Mouse (Mus musculus) hindbrain, embryonic 12.5 days (tissue): ENCODE measurements around the gene Klf4. TPM values are rescaled to one million over a fixed set of nuclear protein-coding genes. Genes with fewer than 3 reads are reported as not detected.

ENCODE experiments used
- ATAC-seq: fragments of 200-750 bp; cut with Nextera tagmentation; 2 replicates; pipeline ENCODE4 v1.8.0; 2017; ENCODE audit warnings: moderate TSS enrichment; ENCODE audit not compliant: low FRiP score
- H3K27ac ChIP-seq: fragments of 300-500 bp; sonication (generic); 2 replicates; pipeline ENCODE4 v1.5.1; 2016; ENCODE audit warnings: mild to moderate bottlenecking
- H3K27me3 ChIP-seq: fragments of 300-500 bp; sonication (generic); 2 replicates; pipeline ENCODE4 v1.6.1; 2016; ENCODE audit warnings: mild to moderate bottlenecking
- H3K36me3 ChIP-seq: fragments of 300-500 bp; sonication (generic); 2 replicates; pipeline ENCODE4 v1.6.1; 2016; ENCODE audit warnings: mild to moderate bottlenecking
- H3K4me1 ChIP-seq: fragments of 300-500 bp; sonication (generic); 2 replicates; pipeline ENCODE4 v1.6.1; 2016
- H3K4me2 ChIP-seq: fragments of 300-500 bp; sonication (generic); replicated peaks from 2 replicates; pipeline ENCODE4 v1.6.1; 2016; ENCODE audit warnings: mild to moderate bottlenecking
- H3K4me3 ChIP-seq: fragments of 300-500 bp; sonication (generic); 2 replicates; pipeline ENCODE4 v1.5.1; 2016; ENCODE audit warnings: mild to moderate bottlenecking
- H3K9ac ChIP-seq: fragments of 300-500 bp; sonication (generic); 2 replicates; pipeline ENCODE4 v1.6.1; 2016; ENCODE audit warnings: mild to moderate bottlenecking, moderate library complexity
- H3K9me3 ChIP-seq: fragments of 300-500 bp; sonication (generic); replicated peaks from 2 replicates; pipeline ENCODE4 v1.6.1; 2016; ENCODE audit warnings: mild to moderate bottlenecking
- WGBS: fragments of 180-500 bp; shearing (Covaris S2); methylation state at CpG from one replicate; pipeline ENCODE4 v1.1.7; 2016; 5-methylcytosine and 5-hydroxymethylcytosine counted together
- polyA plus RNA-seq: library from polyadenylated mRNA; unstranded; fragments of >200 nt; fragmentation: Nextera tagmentation; extraction: Ambion mirVana; gene quantifications from 2 replicates; pipeline ENCODE4 v1.2.1, GENCODE M21; 2016

Gene Klf4
- polyA plus RNA-seq, 1 experiment from 2014 or later, result 4.8 TPM

DNA sequence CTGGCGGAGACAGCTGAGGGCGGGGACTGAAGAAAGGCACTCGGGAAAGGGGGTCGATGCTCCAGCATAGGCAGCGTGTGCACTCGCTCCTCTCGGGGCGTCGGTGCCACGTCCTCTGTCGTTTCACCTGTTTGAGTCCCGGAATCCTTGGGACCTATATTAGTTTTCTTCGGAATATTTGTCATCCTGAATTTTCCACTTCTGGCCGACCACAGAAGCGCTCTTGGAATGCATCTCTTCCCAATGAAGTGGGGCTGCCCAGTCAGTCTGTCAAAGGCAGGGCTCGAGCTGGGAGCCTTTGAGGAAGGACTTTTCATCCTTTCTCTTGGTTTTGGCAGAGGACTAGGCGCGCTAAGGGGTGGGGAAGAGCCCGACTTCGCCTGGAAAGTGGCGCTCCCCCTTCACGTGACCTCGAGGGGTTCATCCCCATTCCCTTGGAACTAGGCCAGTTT is 1.6 kb upstream of the Klf4 start:
- no peak overlapping the region for H3K27ac ChIP-seq
- no peak for ATAC-seq
- no peaks in the 10 kb centered on the region for H3K9me3 ChIP-seq
- peaks cover 49% of the 10 kb centered on the region for H3K27me3 ChIP-seq
- WGBS, result 3% methylated on average over 23 of the region's 23 CpGs
- H3K36me3 ChIP-seq, result no peaks in the 10 kb centered on the region
- peaks cover 32% of the 10 kb centered on the region for H3K4me1 ChIP-seq
- peak overlapping the region; percentile 41; the same call in 1 of the 2 replicates for H3K9ac ChIP-seq
- peak overlapping the region; percentile 94 for H3K4me2 ChIP-seq
- H3K4me3 ChIP-seq, result peak overlapping the region; percentile 59

DNA sequence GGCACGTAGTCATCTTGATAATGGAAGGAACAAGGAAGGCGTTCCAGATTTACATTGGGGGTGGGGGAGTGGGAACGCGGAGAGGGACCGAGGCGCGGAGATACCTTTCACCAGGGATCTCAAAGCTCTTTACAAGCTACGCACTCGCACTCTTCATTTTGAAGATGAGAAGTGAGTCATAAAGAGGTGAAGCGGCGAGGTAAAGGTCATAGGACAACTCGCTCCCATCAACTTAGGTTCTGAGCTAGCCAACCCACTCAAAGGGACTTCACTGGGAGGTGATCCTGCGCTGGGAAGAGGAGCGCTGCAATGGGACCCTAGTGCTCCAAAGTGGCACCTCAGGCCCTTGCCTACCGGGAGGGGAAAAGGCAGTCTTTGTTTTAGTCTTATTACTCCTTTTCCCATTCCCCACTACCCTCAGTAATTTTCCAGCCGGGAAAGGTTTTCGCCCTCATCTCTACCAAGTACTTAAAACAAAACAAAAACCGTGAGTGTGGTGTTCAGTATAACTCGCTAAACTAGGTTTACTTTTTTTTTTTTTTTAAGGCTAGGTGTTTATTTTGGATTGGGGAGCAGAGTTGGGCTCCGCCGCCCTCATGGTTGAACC is 1.0 kb upstream of the Klf4 start:
- ATAC-seq, result peak; percentile 8; the same call in 1 of the 2 replicates
- 1% methylated on average over 21 of the region's 21 CpGs for WGBS
- H3K27ac ChIP-seq, result peak overlapping the region; percentile 81

DNA sequence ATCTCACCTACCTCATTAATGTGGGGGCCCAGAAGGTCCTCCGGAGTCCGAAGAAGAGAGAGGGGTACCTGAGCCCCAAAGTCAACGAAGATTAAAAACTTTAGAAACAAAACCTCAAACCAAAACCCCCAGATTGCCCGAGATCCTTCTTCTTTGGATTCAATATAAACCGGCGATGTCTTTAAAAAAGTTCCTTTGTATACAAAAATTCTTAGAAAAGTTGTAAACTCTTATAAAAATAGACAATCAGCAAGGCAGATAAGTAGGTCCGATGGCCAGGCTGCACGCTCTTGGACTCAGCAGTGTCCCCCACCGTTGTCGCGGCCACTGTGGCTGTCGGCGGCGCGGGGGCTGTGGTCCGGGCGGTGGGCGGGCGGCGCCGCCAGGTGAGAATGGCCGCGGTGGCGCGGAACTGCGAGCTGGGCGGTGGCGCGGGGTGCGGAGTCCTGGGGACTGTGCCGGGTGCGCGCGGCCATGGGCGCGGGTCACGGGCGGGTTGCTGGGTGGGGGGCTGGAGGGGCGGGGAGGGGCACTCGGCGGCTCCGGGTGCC is 335 bp downstream of the Klf4 start:
- no peaks in the 10 kb centered on the region for H3K36me3 ChIP-seq
- peak overlapping the region; percentile 94 for H3K4me2 ChIP-seq
- H3K4me3 ChIP-seq, result peak overlapping the region; percentile 59
- H3K9ac ChIP-seq, result peak overlapping the region; percentile 79
- 0 out of 2 replicates have a peak overlapping the region, but pooled peaks have one; percentile 40 for H3K27ac ChIP-seq
- ATAC-seq, result peak; percentile 57
- peaks cover 32% of the 10 kb centered on the region for H3K4me1 ChIP-seq
- 2% methylated on average over 16 of the region's 42 CpGs for WGBS
- no peaks in the 10 kb centered on the region for H3K9me3 ChIP-seq
- H3K27me3 ChIP-seq, result peaks cover 49% of the 10 kb centered on the region

More for the DNA sequence above, 1.0 kb upstream of the Klf4 start:
- Histone ChIP-seq H3K9me3 (no peaks in the 10 kb centered on the region), H3K4me2 (peak overlapping the region; percentile 94), H3K9ac (peak overlapping the region; percentile 79), H3K4me3 (peak overlapping the region; percentile 59), H3K4me1 (peaks cover 32% of the 10 kb centered on the region), H3K36me3 (no peaks in the 10 kb centered on the region), H3K27me3 (peaks cover 49% of the 10 kb centered on the region)

DNA sequence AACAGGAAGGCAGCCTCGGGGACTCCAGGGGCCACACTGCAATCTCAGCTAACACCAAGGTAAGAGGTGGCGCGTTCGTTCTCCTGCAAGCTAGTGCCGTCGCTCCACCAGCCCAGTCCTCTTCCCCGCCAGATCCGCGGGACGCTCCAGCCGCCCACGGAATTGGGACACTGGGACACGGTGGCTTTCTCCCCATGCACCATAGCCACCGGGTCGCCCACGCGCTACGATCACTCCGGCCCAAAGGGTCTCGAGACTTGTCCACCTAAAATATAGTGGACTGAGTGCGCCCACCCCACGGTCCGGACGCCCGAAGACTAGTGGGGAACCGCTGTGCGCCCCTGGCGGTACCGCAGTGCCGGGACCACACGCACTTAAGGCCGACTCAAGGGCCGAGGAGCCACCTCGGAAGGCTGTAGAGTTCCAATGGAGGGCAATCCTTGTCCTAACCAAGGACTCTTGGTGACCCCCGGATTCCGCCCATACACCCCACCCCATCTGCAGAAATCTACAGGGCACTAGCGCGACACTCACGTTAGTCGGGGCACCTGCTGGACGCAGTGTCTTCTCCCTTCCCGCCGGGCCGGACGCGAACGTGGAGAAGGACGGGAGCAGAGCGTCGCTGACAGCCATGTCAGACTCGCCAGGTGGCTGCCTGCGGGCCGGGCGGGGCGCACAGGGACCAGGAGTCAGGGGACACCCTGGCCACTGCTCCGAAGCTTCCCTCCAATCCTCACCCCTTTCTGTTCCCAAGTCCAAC is 990 bp downstream of the Klf4 start:
- H3K4me1 ChIP-seq, result peaks cover 32% of the 10 kb centered on the region
- H3K9me3 ChIP-seq, result no peaks in the 10 kb centered on the region
- peak overlapping the region; percentile 79 for H3K9ac ChIP-seq
- peak overlapping the region; percentile 59 for H3K4me3 ChIP-seq
- peak overlapping the region; percentile 94 for H3K4me2 ChIP-seq
- peaks cover 49% of the 10 kb centered on the region for H3K27me3 ChIP-seq
- no peak for ATAC-seq
- H3K27ac ChIP-seq, result no peak overlapping the region
- no peaks in the 10 kb centered on the region for H3K36me3 ChIP-seq
- 2% methylated on average over 53 of the region's 56 CpGs for WGBS

DNA sequence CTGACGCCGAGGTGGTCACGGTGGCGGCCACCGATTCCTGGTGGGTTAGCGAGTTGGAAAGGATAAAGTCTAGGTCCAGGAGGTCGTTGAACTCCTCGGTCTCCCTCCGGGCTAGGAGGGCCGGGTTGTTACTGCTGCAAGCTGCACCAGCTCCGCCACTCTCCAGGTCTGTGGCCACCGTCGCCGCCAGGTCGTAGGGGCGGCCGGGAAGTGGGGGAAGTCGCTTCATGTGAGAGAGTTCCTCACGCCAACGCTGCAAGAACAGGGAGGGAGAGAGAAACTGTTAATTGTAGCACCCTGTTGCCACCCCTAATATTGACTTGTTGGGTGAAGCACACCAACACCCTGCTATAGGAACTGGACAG is 1.6 kb downstream of the Klf4 start:
- Histone ChIP-seq H3K27me3 (peaks cover 44% of the 10 kb centered on the region), H3K4me2 (peak overlapping the region; percentile 94), H3K27ac (no peak overlapping the region), H3K9ac (peak overlapping the region; percentile 79), H3K9me3 (no peaks in the 10 kb centered on the region), H3K36me3 (no peaks in the 10 kb centered on the region), H3K4me1 (peaks cover 32% of the 10 kb centered on the region), H3K4me3 (peak overlapping the region; percentile 59)
- no peak for ATAC-seq
- 0% methylated on average over 20 of the region's 20 CpGs for WGBS

DNA sequence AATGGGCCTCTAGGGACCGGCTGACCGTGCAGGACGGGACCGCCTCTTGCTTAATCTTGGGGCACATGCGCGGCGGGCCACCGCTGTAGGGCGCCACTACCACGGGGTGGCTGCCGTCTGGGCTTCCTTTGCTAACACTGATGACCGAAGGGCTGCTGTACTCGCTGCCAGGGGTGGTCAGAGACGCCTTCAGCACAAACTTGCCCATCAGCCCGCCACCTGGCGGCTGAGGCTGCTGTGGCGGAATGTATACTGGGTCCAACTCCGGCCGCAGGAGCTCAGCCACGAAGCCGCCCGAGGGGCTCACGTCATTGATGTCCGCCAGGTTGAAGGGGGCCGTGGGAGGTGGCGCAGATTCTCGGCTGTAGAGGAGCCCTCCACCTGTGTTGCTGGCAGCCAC is 2.0 kb downstream of the Klf4 start:
- Histone ChIP-seq H3K4me2 (peak overlapping the region; percentile 94), H3K9ac (peak overlapping the region; percentile 79), H3K27me3 (peaks cover 39% of the 10 kb centered on the region), H3K4me1 (peaks cover 32% of the 10 kb centered on the region), H3K9me3 (no peaks in the 10 kb centered on the region), H3K4me3 (peak overlapping the region; percentile 59), H3K27ac (no peak overlapping the region), H3K36me3 (no peaks in the 10 kb centered on the region)
- 1% methylated on average over 27 of the region's 27 CpGs for WGBS
- ATAC-seq, result peak; percentile 15; the same call in 1 of the 2 replicates

DNA sequence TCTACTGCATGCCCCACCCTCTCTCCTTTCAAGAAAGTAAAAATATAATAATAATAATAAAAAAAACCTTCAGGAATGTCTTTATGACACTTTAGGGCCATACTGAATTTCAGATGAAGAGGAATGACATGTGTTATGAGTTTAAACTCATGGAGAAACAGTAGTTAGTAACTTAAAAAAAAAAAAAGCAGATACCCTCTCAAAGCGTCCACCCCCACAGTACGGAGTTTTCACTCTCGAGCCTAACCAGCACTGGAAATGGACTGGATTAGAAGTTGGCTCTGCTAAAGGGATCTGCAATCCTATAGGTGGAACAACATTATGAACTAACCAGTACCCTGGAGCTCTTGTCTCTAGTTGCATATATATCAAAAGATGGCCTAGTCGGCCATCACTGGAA is 3.9 kb downstream of the Klf4 start:
- Histone ChIP-seq H3K4me2 (no peak overlapping the region), H3K4me3 (no peak overlapping the region), H3K27me3 (peaks cover 30% of the 10 kb centered on the region), H3K27ac (no peak overlapping the region), H3K9ac (no peak overlapping the region), H3K4me1 (peaks cover 26% of the 10 kb centered on the region), H3K9me3 (no peaks in the 10 kb centered on the region), H3K36me3 (no peaks in the 10 kb centered on the region)
- WGBS, result 85% methylated on average over 4 of the region's 4 CpGs
- no peak for ATAC-seq

DNA sequence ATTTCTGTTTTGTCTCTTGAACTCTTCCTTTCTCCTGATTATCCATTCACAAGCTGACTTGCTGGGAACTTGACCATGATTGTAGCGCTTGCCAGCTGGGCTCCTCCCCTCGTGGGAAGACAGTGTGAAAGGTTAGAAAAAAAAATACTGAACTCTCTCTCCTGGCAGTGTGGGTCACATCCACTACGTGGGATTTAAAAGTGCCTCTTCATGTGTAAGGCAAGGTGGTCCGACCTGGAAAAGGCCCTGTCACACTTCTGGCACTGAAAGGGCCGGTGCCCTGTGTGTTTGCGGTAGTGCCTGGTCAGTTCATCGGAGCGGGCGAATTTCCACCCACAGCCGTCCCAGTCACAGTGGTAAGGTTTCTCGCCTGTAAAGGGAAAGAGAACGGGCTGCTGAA is 4.3 kb downstream of the Klf4 start:
- Histone ChIP-seq H3K36me3 (no peaks in the 10 kb centered on the region), H3K4me1 (peaks cover 24% of the 10 kb centered on the region), H3K9ac (no peak overlapping the region), H3K4me3 (no peak overlapping the region), H3K9me3 (no peaks in the 10 kb centered on the region), H3K27ac (no peak overlapping the region), H3K27me3 (peaks cover 30% of the 10 kb centered on the region), H3K4me2 (no peak overlapping the region)
- ATAC-seq, result no peak
- 82% methylated on average over 12 of the region's 12 CpGs for WGBS

DNA sequence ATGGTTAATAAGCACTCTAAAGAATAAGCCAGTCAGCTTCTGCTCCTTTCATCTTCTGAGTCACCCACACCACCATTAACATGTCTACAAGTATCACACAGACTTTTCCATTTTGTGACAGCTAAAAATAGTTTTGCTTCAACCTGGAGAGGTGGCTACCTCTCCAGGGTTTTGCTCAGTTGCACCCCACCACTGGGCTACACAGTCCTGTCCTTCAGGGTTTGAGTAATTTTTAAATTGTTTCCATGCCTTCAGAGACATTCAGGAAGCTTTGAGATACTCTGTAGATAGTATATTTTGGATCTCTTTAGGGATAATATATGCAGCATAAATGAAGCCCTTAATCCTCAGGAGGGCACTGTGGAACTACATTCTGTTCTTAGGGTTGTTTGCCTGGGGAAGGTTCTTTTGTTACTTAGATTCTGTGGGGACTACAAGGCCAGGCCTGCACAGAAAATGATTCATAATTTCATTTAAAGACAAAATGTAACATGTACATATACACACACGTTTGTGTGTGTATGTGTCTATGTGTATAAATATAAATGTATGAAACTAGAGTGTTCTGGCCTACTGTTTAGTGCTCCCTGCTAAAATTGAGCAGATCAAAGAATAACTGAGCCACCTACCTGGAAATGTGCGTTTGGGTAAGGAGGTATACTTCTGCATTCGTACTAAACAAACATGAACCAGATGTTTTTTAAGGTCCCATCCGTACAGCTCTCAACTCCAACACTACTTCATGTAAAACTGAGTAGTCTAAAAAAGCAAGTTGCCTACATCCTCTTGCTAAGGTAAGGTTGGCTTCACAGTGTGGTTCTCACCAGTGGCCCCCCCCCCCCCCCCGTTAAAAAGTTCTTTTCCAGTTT is 5.8 kb downstream of the Klf4 start:
- H3K9me3 ChIP-seq, result no peaks in the 10 kb centered on the region
- no peaks in the 10 kb centered on the region for H3K36me3 ChIP-seq
- H3K4me3 ChIP-seq, result no peak overlapping the region
- H3K9ac ChIP-seq, result no peak overlapping the region
- WGBS, result 71% methylated on average over 5 of the region's 5 CpGs
- no peak overlapping the region for H3K27ac ChIP-seq
- peaks cover 23% of the 10 kb centered on the region for H3K27me3 ChIP-seq
- ATAC-seq, result no peak
- H3K4me1 ChIP-seq, result peaks cover 21% of the 10 kb centered on the region
- no peak overlapping the region for H3K4me2 ChIP-seq

DNA sequence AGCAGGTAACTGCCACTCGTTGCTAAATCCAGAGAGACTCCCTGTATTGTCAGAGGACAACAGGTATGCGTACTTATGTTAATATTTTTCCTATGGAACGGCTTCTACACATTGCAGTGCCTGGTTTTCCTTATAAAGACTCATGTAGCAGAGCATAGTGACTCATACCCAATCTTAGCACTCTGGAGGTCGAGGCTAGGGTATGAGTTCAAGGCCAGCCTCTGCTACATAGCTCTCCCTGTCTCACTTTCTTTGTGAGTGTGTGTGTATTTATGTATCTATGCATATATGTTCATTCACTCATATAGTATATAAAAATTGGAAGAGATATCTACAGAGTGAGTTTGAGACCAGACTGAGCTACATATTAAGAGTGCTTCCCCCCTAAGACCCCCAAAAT is 8.3 kb downstream of the Klf4 start:
- Histone ChIP-seq H3K9me3 (no peaks in the 10 kb centered on the region), H3K27me3 (0 out of 2 replicates have a peak, but pooled peaks cover 2% of the 10 kb centered on the region), H3K4me1 (no peaks in the 10 kb centered on the region), H3K9ac (no peak overlapping the region), H3K27ac (no peak overlapping the region), H3K4me3 (no peak overlapping the region), H3K4me2 (no peak overlapping the region), H3K36me3 (no peaks in the 10 kb centered on the region)
- no peak for ATAC-seq
- 82% methylated on average over 4 of the region's 4 CpGs for WGBS

DNA sequence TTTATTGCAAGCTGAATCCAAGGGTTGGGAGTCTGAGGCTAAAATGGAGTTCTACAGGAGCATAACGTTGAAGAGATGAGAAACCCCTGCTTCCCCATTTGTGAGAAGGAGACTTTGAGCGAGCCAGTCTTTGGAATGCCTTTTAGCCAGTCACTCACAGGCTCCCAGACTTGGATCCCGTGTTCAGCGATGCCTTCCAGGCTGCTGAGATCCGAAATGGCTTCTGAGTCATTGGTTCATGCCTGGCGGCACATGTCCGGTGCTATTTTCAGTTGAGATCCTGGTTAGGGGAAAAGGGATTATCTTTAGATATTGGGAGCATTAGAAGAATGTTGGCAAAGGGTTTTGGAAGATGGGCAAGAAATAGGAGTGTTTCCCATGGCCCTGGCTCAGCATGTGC is 14.8 kb downstream of the Klf4 start:
- no peak overlapping the region for H3K9ac ChIP-seq
- H3K27ac ChIP-seq, result no peak overlapping the region
- no peaks in the 10 kb centered on the region for H3K36me3 ChIP-seq
- no peak overlapping the region for H3K4me2 ChIP-seq
- no peak for ATAC-seq
- H3K4me3 ChIP-seq, result no peak overlapping the region
- H3K4me1 ChIP-seq, result peaks cover 9% of the 10 kb centered on the region; the same call in 1 of the 2 replicates
- 92% methylated on average over 7 of the region's 7 CpGs for WGBS
- H3K9me3 ChIP-seq, result no peaks in the 10 kb centered on the region
- H3K27me3 ChIP-seq, result peaks cover 19% of the 10 kb centered on the region

DNA sequence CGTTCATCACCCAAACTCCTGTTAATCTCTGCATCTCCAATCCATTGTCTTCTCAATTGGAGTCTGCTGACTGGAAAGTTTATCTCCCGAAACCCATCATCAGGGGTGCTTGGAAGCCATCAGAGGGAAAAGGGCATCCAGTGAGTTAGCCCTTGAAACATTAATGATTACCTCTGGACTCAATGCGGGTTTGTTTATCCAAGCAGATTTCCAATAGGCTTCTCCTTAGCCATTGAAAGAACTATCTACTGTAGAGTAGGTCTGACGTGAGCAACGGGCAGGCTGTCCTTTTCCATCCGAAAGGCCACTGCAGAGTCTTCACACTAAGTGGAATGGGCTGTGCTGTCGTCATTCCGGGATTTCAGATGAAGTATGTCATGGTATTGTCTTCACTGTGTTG is 16.2 kb downstream of the Klf4 start:
- ATAC-seq, result no peak
- no peak overlapping the region for H3K4me2 ChIP-seq
- H3K27ac ChIP-seq, result no peak overlapping the region
- no peak overlapping the region for H3K4me3 ChIP-seq
- no peak overlapping the region for H3K9ac ChIP-seq
- H3K27me3 ChIP-seq, result peaks cover 19% of the 10 kb centered on the region
- 81% methylated on average over 8 of the region's 8 CpGs for WGBS
- no peaks in the 10 kb centered on the region for H3K9me3 ChIP-seq
- no peaks in the 10 kb centered on the region for H3K36me3 ChIP-seq
- peaks cover 9% of the 10 kb centered on the region; the same call in 1 of the 2 replicates for H3K4me1 ChIP-seq
